Mouse (Mus musculus): ENCODE results near the gene Olfr92. TPM values are rescaled to one million over a fixed set of nuclear protein-coding genes. Genes with fewer than 3 reads are reported as not detected.

Gene Olfr92
- polyA plus RNA-seq, 1 experiment from 2014 or later = not detected

GRCm38 (mm10) chr17:37075766-37076165 lies 44.1 kb downstream of the Olfr92 start:
- Histone ChIP-seq H3K9ac (ENCODE audit: low read depth, low read length) (no peak overlapping the region), H3K27me3 (replicated peaks; ENCODE audit: control insufficient read depth, insufficient read depth, low read length) (no peaks in the 10 kb centered on the region), H3K4me1 (replicated peaks; ENCODE audit: control insufficient read depth, insufficient read depth, low read length) (no peaks in the 10 kb centered on the region), H3K4me3 (ENCODE audit: low read depth, low read length) (no peak overlapping the region), H3K9me3 (ENCODE audit: control insufficient read depth) (no peaks in the 10 kb centered on the region), H3K27ac (ENCODE audit: low read depth, low read length) (no peak overlapping the region), H3K4me2 (replicated peaks; ENCODE audit: low read depth) (no peak overlapping the region), H3K36me3 (ENCODE audit: control insufficient read depth, insufficient read depth) (peaks cover 4% of the 10 kb centered on the region; the same call in 1 of the 2 replicates)
- 93% methylated on average over 2 of the region's 2 CpGs for WGBS
- ATAC-seq = no peak
- no peak for TF ChIP-seq CTCF (IDR thresholded peaks at IDR 0.05; ENCODE audit: low read depth)

- no peak for ATAC-seq
- Histone ChIP-seq H3K27me3 (replicated peaks; ENCODE audit: control insufficient read depth, insufficient read depth, low read length) (no peaks in the 10 kb centered on the region), H3K9ac (ENCODE audit: low read depth, low read length) (no peak overlapping the region), H3K9me3 (ENCODE audit: control insufficient read depth) (no peaks in the 10 kb centered on the region), H3K4me1 (replicated peaks; ENCODE audit: control insufficient read depth, insufficient read depth, low read length) (no peaks in the 10 kb centered on the region), H3K27ac (ENCODE audit: low read depth, low read length) (no peak overlapping the region), H3K36me3 (ENCODE audit: control insufficient read depth, insufficient read depth) (peaks cover 4% of the 10 kb centered on the region; the same call in 1 of the 2 replicates), H3K4me3 (ENCODE audit: low read depth, low read length) (no peak overlapping the region), H3K4me2 (replicated peaks; ENCODE audit: low read depth) (no peak overlapping the region)
- no peak for TF ChIP-seq CTCF (IDR thresholded peaks at IDR 0.05; ENCODE audit: low read depth)
- WGBS = 88% methylated on average over 6 of the region's 6 CpGs
Measured at GRCm38 (mm10) chr17:37075181-37075580, 44.7 kb downstream of the Olfr92 start.

DNA sequence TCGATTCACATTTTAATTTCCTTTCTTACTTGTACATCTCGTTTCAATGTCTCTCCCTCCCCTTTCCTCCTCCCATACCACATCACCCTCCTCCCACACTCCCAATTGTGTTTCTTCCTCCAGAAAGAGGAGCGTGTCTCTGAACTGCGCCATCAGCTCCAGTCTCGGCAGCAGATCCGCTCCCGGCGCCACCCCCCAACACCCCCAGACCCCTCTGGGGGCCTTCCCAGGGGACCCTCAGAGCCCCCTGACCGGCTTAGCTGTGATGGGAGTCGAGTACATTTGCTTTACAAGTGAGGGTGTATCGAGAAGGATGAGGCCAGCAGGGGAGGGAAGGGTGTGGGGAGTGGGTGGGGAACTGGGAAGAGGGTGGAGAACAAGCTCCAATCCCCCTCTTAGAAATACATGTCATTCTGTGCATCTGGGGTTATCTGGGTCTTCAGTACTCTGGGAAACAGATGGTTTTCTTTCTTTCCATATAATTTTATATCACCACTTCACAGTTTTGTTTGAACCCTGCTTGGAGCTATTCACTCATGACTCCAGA lies 47.1 kb downstream of the Olfr92 start:
- H3K27ac ChIP-seq (ENCODE audit: low read depth, low read length) = no peak overlapping the region
- no peaks in the 10 kb centered on the region for H3K4me1 ChIP-seq (replicated peaks; ENCODE audit: control insufficient read depth, insufficient read depth, low read length)
- peaks cover 21% of the 10 kb centered on the region for H3K36me3 ChIP-seq (ENCODE audit: control insufficient read depth, insufficient read depth)
- H3K27me3 ChIP-seq (replicated peaks; ENCODE audit: control insufficient read depth, insufficient read depth, low read length) = no peaks in the 10 kb centered on the region
- H3K4me3 ChIP-seq (ENCODE audit: low read depth, low read length) = no peak overlapping the region
- H3K4me2 ChIP-seq (replicated peaks; ENCODE audit: low read depth) = no peak overlapping the region
- no peak for ATAC-seq
- TF ChIP-seq CTCF (IDR thresholded peaks at IDR 0.05; ENCODE audit: low read depth) = no peak
- WGBS = 72% methylated on average over 11 of the region's 11 CpGs
- H3K9me3 ChIP-seq (ENCODE audit: control insufficient read depth) = no peaks in the 10 kb centered on the region
- H3K9ac ChIP-seq (ENCODE audit: low read depth, low read length) = no peak overlapping the region

DNA sequence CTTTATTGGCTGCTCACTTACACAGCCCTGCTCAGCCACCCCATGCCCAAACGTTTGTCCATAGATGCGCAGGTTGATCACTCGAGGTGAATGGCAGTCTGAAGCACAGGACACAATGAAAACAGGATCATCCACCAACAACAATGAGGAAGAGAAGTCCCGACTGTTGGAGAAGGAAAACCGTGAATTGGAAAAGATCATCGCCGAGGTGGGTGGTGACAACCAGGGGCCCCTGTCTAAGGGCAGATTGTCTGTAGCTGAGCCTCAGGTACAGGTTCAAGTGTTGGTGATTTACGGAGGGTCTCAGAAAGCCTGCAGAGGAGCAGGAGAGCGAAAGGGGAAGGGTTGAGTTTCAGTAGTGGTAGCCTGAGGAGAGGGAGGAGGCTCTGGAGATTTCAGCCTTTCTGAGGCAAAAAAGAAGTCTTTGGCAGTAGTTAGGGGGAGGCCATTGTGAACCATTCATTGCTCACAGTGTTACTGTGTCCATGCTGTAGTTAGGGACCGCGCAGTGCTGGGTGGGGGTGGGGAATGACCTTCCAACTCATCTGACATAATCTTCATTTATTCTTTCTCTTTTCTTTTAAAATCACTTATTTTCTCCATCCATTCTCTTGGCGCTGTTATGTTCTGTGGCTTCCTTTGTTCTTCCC lies 47.7 kb downstream of the Olfr92 start:
- WGBS = 85% methylated on average over 12 of the region's 12 CpGs
- no peak for ATAC-seq

DNA sequence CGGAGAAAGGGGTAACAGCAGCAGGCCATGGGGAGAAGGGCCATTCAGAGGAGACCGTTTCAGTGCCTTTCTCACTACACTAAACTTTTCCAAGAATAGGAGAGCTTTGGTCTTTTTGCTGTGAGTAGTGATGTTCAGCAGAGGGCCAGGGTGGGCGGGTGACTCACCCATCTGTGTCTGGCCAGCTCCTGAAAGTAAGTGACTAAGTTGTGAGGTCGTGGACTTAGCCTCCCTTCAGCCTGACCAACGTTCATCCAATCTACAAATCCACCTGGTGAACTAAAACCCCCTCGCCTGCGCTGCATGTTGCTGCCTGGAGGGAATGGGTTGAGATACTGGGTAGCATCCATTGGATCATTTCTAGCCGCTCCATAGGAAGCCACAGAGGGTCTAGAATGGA lies 49.8 kb downstream of the Olfr92 start:
- no peak for TF ChIP-seq CTCF (IDR thresholded peaks at IDR 0.05; ENCODE audit: low read depth)
- H3K4me2 ChIP-seq (replicated peaks; ENCODE audit: low read depth) = no peak overlapping the region
- H3K27me3 ChIP-seq (replicated peaks; ENCODE audit: control insufficient read depth, insufficient read depth, low read length) = no peaks in the 10 kb centered on the region
- H3K27ac ChIP-seq (ENCODE audit: low read depth, low read length) = no peak overlapping the region
- no peak for ATAC-seq
- peaks cover 33% of the 10 kb centered on the region for H3K36me3 ChIP-seq (ENCODE audit: control insufficient read depth, insufficient read depth)
- no peak overlapping the region for H3K9ac ChIP-seq (ENCODE audit: low read depth, low read length)
- no peaks in the 10 kb centered on the region for H3K4me1 ChIP-seq (replicated peaks; ENCODE audit: control insufficient read depth, insufficient read depth, low read length)
- 87% methylated on average over 8 of the region's 8 CpGs for WGBS
- H3K4me3 ChIP-seq (ENCODE audit: low read depth, low read length) = no peak overlapping the region
- H3K9me3 ChIP-seq (ENCODE audit: control insufficient read depth) = no peaks in the 10 kb centered on the region

More for the DNA sequence above, 47.7 kb downstream of the Olfr92 start:
- no peak overlapping the region for H3K4me2 ChIP-seq (replicated peaks; ENCODE audit: low read depth)
- H3K4me3 ChIP-seq (ENCODE audit: low read depth, low read length) = no peak overlapping the region
- no peaks in the 10 kb centered on the region for H3K4me1 ChIP-seq (replicated peaks; ENCODE audit: control insufficient read depth, insufficient read depth, low read length)
- H3K27me3 ChIP-seq (replicated peaks; ENCODE audit: control insufficient read depth, insufficient read depth, low read length) = no peaks in the 10 kb centered on the region
- H3K9me3 ChIP-seq (ENCODE audit: control insufficient read depth) = no peaks in the 10 kb centered on the region
- TF ChIP-seq CTCF (IDR thresholded peaks at IDR 0.05; ENCODE audit: low read depth) = no peak
- no peak overlapping the region for H3K27ac ChIP-seq (ENCODE audit: low read depth, low read length)
- no peak overlapping the region for H3K9ac ChIP-seq (ENCODE audit: low read depth, low read length)
- peaks cover 27% of the 10 kb centered on the region for H3K36me3 ChIP-seq (ENCODE audit: control insufficient read depth, insufficient read depth)

DNA sequence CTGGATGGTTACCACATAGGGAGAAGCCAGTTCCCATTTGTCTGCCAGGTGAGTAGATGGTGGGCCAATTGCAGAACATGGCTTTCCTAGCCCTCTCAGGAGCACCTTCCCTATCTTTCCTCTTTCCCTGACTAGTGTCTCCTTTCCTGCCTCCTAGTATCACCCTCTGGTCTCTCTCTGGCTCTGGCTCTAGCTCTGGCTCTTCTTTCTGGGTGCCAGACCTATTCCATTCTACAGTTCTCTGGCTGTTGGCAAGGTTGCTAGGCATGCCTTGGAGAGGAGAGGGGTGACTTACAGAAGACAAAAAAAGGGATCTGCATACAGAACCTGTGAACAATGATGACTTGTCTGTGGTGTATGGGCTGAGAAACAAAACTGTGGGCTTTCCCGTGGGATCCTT lies 52.0 kb downstream of the Olfr92 start:
- Histone ChIP-seq H3K27me3 (replicated peaks; ENCODE audit: control insufficient read depth, insufficient read depth, low read length) (no peaks in the 10 kb centered on the region), H3K4me2 (replicated peaks; ENCODE audit: low read depth) (no peak overlapping the region), H3K4me3 (ENCODE audit: low read depth, low read length) (no peak overlapping the region), H3K9me3 (ENCODE audit: control insufficient read depth) (no peaks in the 10 kb centered on the region), H3K27ac (ENCODE audit: low read depth, low read length) (no peak overlapping the region), H3K36me3 (ENCODE audit: control insufficient read depth, insufficient read depth) (peaks cover 50% of the 10 kb centered on the region), H3K9ac (ENCODE audit: low read depth, low read length) (no peak overlapping the region), H3K4me1 (replicated peaks; ENCODE audit: control insufficient read depth, insufficient read depth, low read length) (no peaks in the 10 kb centered on the region)
- 100% methylated on average over 1 of the region's 1 CpGs for WGBS
- no peak for TF ChIP-seq CTCF (IDR thresholded peaks at IDR 0.05; ENCODE audit: low read depth)
- ATAC-seq = no peak

All from intestine, postnatal 0 days (tissue).